Mouse (Mus musculus) MEL (cell line): Measurements from ENCODE around the gene Lyg1. TPM values are rescaled to one million over a fixed set of nuclear protein-coding genes. Genes with fewer than 3 reads are reported as not detected.
"Not testable (repeated sequence)": the region's sequence is repeated elsewhere in the genome, so short reads cannot be mapped to it uniquely, and the experiment has no call there.

Experiments used
- DNase-seq: peaks from one replicate; pipeline ENCODE4 v3.0.0; 2011; ENCODE audit warnings: low read depth, low spot score
- H3K27ac ChIP-seq: 2 replicates; pipeline ENCODE4 v1.5.1; 2012; ENCODE audit warnings: low read depth, mild to moderate bottlenecking, control low read depth, low read length, moderate library complexity; ENCODE audit not compliant: control insufficient read depth
- H3K27me3 ChIP-seq, 2 experiments: fragments of 150-350 bp in 1 of 2; sonication (generic) in 1 of 2; 2 replicates each; pipeline ENCODE4 v1.6.1; 2012; ENCODE audit warnings: low read length in 2 of 2, mild to moderate bottlenecking in 2 of 2, improper control_type of control experiment in 1 of 2, moderate library complexity in 1 of 2; ENCODE audit not compliant: insufficient read depth in 2 of 2, control insufficient read depth in 1 of 2
- H3K36me3 ChIP-seq, 2 experiments: 2 replicates each; pipeline ENCODE4 v1.6.1; 2012 to 2014; ENCODE audit warnings: low read length in 2 of 2, improper control_type of control experiment in 1 of 2, inconsistent platforms in 1 of 2, mild to moderate bottlenecking in 1 of 2; ENCODE audit not compliant: insufficient read depth in 2 of 2, control insufficient read depth in 1 of 2
- H3K4me1 ChIP-seq, 2 experiments: fragments of 150-350 bp in 1 of 2; sonication (generic) in 1 of 2; 2 replicates each; pipeline ENCODE4 v1.6.1; 2012; ENCODE audit warnings: low read length in 2 of 2, improper control_type of control experiment in 1 of 2, mild to moderate bottlenecking in 1 of 2; ENCODE audit not compliant: insufficient read depth in 2 of 2, control insufficient read depth in 1 of 2
- H3K4me3 ChIP-seq, 2 experiments: fragments of 150-350 bp in 1 of 2; sonication (generic) in 1 of 2; 2 replicates each; pipeline ENCODE4 v1.5.1; 2012; ENCODE audit warnings: low read depth in 2 of 2, low read length in 2 of 2, mild to moderate bottlenecking in 2 of 2, moderate library complexity in 2 of 2, control low read depth in 1 of 2, improper control_type of control experiment in 1 of 2; ENCODE audit not compliant: control insufficient read depth in 1 of 2, insufficient read depth in 1 of 2
- H3K79me2 ChIP-seq: 2 replicates; pipeline ENCODE4 v1.6.1; 2012; ENCODE audit warnings: mild to moderate bottlenecking, low read length, moderate library complexity; ENCODE audit not compliant: control insufficient read depth, poor library complexity, insufficient read depth
- H3K9ac ChIP-seq: 2 replicates; pipeline ENCODE4 v1.6.1; 2012; ENCODE audit warnings: low read depth, mild to moderate bottlenecking, control low read depth, low read length, moderate library complexity; ENCODE audit not compliant: control insufficient read depth, poor library complexity, severe bottlenecking
- H3K9me3 ChIP-seq: fragments of 150-350 bp; sonication (generic); replicated peaks from 2 replicates; pipeline ENCODE4 v1.6.1; 2012; ENCODE audit warnings: mild to moderate bottlenecking, low read length, improper control_type of control experiment, moderate library complexity; ENCODE audit not compliant: insufficient read depth
- BHLHE40 ChIP-seq: IDR thresholded peaks from 2 replicates; pipeline ENCODE4 v1.6.1; 2012; ENCODE audit warnings: low read depth, mild to moderate bottlenecking, inconsistent platforms, low read length, improper control_type of control experiment, borderline replicate concordance
- CHD1 ChIP-seq: IDR thresholded peaks from 2 replicates; pipeline ENCODE4 v1.6.1; 2012; ENCODE audit warnings: low read depth, mild to moderate bottlenecking, inconsistent platforms, low read length, improper control_type of control experiment
- E2F4 ChIP-seq: IDR thresholded peaks from 2 replicates; pipeline ENCODE4 v1.6.1; 2011; ENCODE audit warnings: low read depth, low read length, improper control_type of control experiment, borderline replicate concordance
- HCFC1 ChIP-seq: IDR thresholded peaks from 2 replicates; pipeline ENCODE4 v1.6.1; 2012; ENCODE audit warnings: low read depth, mild to moderate bottlenecking, inconsistent platforms, low read length, improper control_type of control experiment, moderate library complexity
- KAT2A ChIP-seq: conservative IDR thresholded peaks from 2 replicates; pipeline ENCODE4 v1.6.1; 2012; ENCODE audit warnings: low read depth, low read length, improper control_type of control experiment, inconsistent platforms
- MAX ChIP-seq: IDR thresholded peaks from 2 replicates; pipeline ENCODE4 v1.6.1; 2011; ENCODE audit warnings: low read length, improper control_type of control experiment
- MAZ ChIP-seq: IDR thresholded peaks from 2 replicates; pipeline ENCODE4 v1.6.1; 2012; ENCODE audit warnings: low read depth, mild to moderate bottlenecking, inconsistent platforms, low read length, improper control_type of control experiment
- MYB ChIP-seq: IDR thresholded peaks from 2 replicates; pipeline ENCODE4 v1.6.1; 2011; ENCODE audit warnings: mild to moderate bottlenecking, low read depth, low read length, improper control_type of control experiment
- MYC ChIP-seq: IDR thresholded peaks from 2 replicates; pipeline ENCODE4 v1.6.1; 2011; ENCODE audit warnings: low read depth, mild to moderate bottlenecking, low read length, improper control_type of control experiment, moderate library complexity
- NELFE ChIP-seq: IDR thresholded peaks from 2 replicates; pipeline ENCODE4 v1.6.1; 2011; ENCODE audit warnings: low read depth, low read length, improper control_type of control experiment
- POLR2A ChIP-seq, 2 experiments: IDR thresholded peaks; 2 replicates each; pipeline ENCODE4 v1.6.1; 2011 to 2012; ENCODE audit warnings: low read length in 2 of 2, mild to moderate bottlenecking in 2 of 2, control low read depth in 1 of 2, improper control_type of control experiment in 1 of 2, low read depth in 1 of 2, moderate library complexity in 1 of 2; ENCODE audit not compliant: control insufficient read depth in 1 of 2, insufficient read depth in 1 of 2, poor library complexity in 1 of 2
- SIN3A ChIP-seq: IDR thresholded peaks from 2 replicates; pipeline ENCODE4 v1.6.1; 2012; ENCODE audit warnings: low read length, improper control_type of control experiment, inconsistent platforms
- SMC3 ChIP-seq: IDR thresholded peaks from 2 replicates; pipeline ENCODE4 v1.6.1; 2011; ENCODE audit warnings: low read depth, low read length, improper control_type of control experiment
- TBP ChIP-seq: IDR thresholded peaks from 2 replicates; pipeline ENCODE4 v1.8.0; 2011; ENCODE audit warnings: low read depth, low read length, improper control_type of control experiment
- TCF12 ChIP-seq: IDR thresholded peaks from 2 replicates; pipeline ENCODE4 v1.6.1; 2014; ENCODE audit warnings: low read depth, mild to moderate bottlenecking, inconsistent platforms, low read length, improper control_type of control experiment, moderate library complexity
- ZKSCAN1 ChIP-seq: IDR thresholded peaks from 2 replicates; pipeline ENCODE4 v1.6.1; 2012; ENCODE audit warnings: low read depth, mild to moderate bottlenecking, inconsistent platforms, low read length, improper control_type of control experiment, moderate library complexity
- polyA plus RNA-seq, 2 experiments: library from polyadenylated mRNA; stranded (reverse) in 1 of 2; unstranded in 1 of 2; fragments of >175 nt in 1 of 2; fragments of >200 nt in 1 of 2; gene quantifications; 2 replicates each; pipeline versions ENCODE4 v1.2.1 to v1.2.4; 2012; ENCODE audit warnings: low replicate concordance in 2 of 2, low read depth in 1 of 2; ENCODE audit not compliant: insufficient read length in 2 of 2, insufficient read depth in 1 of 2, missing spikeins in 1 of 2
- total RNA-seq: library from RNA; depleted of rRNA; stranded (reverse); fragments of 300-350 nt; gene quantifications from 2 replicates; pipeline ENCODE4 v1.2.3, GENCODE M21; 2012

Gene Lyg1
- total and polyA plus RNA-seq, 3 experiments: not detected

DNA sequence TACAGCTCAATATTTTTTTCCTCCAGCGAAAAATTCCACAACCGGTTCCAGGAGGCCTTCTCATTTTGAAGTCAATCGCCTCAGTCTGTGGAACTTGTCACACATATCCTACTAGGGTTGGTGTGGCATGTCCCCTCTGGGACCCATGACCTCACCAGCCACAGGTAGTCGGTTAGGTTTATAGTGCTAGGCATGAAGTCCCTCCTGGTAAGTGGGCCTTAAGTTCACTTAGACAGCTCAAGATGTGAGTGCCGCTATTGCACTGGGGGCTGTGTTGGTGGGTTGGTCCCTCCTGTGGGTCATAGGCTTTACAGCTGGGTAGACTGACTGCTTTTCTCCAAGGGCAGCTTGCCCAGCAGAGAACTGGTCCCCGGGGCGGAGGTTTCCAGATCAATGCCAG, 19.7 kb upstream of the Lyg1 start:
- peaks cover 0 to 1% of the 10 kb centered on the region in 2 experiments; a peak in 1 of 4 replicates for H3K27me3 ChIP-seq
- no peak overlapping the region for H3K4me3 ChIP-seq
- H3K9ac ChIP-seq: no peak overlapping the region
- no peak for DNase-seq
- no peak for TF ChIP-seq CHD1
- no peak for TF ChIP-seq MYB
- TF ChIP-seq MYC: no peak
- TF ChIP-seq ZKSCAN1: no peak
- TF ChIP-seq MAZ: no peak
- no peak for TF ChIP-seq TBP
- no peak for TF ChIP-seq HCFC1
- no peak for TF ChIP-seq KAT2A
- no peak for TF ChIP-seq MAX
- no peak for TF ChIP-seq SIN3A
- TF ChIP-seq SMC3: no peak
- no peak for TF ChIP-seq BHLHE40
- no peak for TF ChIP-seq E2F4
- no peak for TF ChIP-seq NELFE
- H3K9me3 ChIP-seq: no peaks in the 10 kb centered on the region
- no peaks in the 10 kb centered on the region for H3K79me2 ChIP-seq
- no peaks in the 10 kb centered on the region for H3K4me1 ChIP-seq
- H3K27ac ChIP-seq: no peak overlapping the region
- no peaks in the 10 kb centered on the region for H3K36me3 ChIP-seq

DNA sequence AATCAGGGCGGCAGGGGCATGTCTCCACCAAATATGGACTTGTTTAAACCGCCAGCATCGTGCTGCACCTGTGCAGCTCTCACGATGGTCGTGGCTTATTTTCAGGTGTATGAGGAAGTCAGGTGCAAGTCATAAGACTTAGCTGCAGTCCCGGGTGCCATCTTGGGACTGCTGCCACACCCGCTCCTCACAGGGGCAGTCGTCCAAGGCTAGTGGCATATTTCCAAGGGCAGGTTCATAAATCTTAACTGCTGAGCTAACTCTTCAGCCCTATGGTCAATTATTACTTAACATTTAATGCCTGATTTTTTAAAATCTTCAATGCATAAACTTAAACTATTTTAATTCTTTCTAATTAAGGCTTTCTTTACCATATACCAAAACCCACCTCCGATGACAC, 19.1 kb upstream of the Lyg1 start:
- H3K36me3 ChIP-seq, H3K79me2 ChIP-seq, H3K4me3 ChIP-seq, H3K4me1 ChIP-seq, H3K27ac ChIP-seq, DNase-seq, H3K9ac ChIP-seq, H3K27me3 ChIP-seq, H3K9me3 ChIP-seq: not testable (repeated sequence)

DNA sequence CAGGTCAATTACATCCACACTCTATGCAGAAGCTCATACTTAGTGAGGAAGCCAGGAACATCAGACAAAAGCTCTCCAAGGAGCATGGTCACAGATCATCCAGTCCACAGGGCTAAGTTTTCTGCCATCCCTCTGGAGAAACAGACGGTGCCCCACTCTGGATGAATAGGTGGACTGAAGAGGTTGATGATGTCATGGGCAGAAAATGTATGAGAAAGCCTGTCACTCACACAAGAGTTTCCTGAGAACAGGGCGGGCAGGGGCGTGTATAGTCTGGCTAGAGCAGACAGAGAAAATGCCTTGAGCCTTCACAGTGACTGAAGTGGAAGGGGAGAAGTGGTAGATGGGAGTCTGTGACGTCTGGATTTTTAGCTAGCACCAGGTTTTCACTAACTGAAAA, 14.0 kb upstream of the Lyg1 start:
- TF ChIP-seq POLR2A (IDR thresholded peaks at IDR 0.05; ENCODE audit: control insufficient read depth in 1 of 2, insufficient read depth in 1 of 2, low read depth in 1 of 2, low read length in 2 of 2, poor library complexity in 1 of 2) (no peak), E2F4 (no peak), TCF12 (no peak)
- Histone ChIP-seq H3K4me3 (no peak overlapping the region), H3K36me3 (no peaks in the 10 kb centered on the region), H3K27ac (no peak overlapping the region), H3K79me2 (no peaks in the 10 kb centered on the region), H3K9ac (no peak overlapping the region), H3K4me1 (no peaks in the 10 kb centered on the region), H3K27me3 (peaks cover 0 to 1% of the 10 kb centered on the region in 2 experiments; a peak in 3 of 4 replicates), H3K9me3 (no peaks in the 10 kb centered on the region)
- DNase-seq: no peak
